Mouse (Mus musculus) cerebellum, adult 2 months (tissue): ENCODE data around the gene Zbtb12.

ENCODE experiments used
- CTCF ChIP-seq: fragments of 200-500 bp; IDR thresholded peaks from 2 replicates; pipeline ENCODE4 v1.5.1; 2011; ENCODE audit warnings: low read depth, mild to moderate bottlenecking, control low read depth, low read length, moderate library complexity, borderline replicate concordance; ENCODE audit not compliant: insufficient read depth
- POLR2A ChIP-seq: fragments of 200-500 bp; IDR thresholded peaks from 2 replicates; pipeline ENCODE4 v1.6.1; 2011; ENCODE audit warnings: low read length, control low read depth, borderline replicate concordance; ENCODE audit not compliant: insufficient read depth

- TF ChIP-seq CTCF (no peak), POLR2A (no peak)
Measured at GRCm38 (mm10) chr17:34899890-34900243, 20.6 kb downstream of the Zbtb12 start.
